Mouse (Mus musculus) stomach, embryonic 14.5 days (tissue): ENCODE measurements around the gene Sh3glb1. TPM values are rescaled to one million over a fixed set of nuclear protein-coding genes. Genes with fewer than 3 reads are reported as not detected.

Source experiments
- ATAC-seq: fragments of 200-750 bp; cut with Nextera tagmentation; 2 replicates; pipeline ENCODE4 v1.8.0; 2017; ENCODE audit warnings: low read depth, moderate TSS enrichment; ENCODE audit not compliant: insufficient number of reproducible peaks, insufficient read depth, low FRiP score
- H3K27ac ChIP-seq: fragments of 300-500 bp; sonication (generic); 2 replicates; pipeline ENCODE4 v1.5.1; 2014; ENCODE audit warnings: mild to moderate bottlenecking, low read length, moderate library complexity, mixed read lengths
- H3K27me3 ChIP-seq: fragments of 300-500 bp; sonication (generic); 2 replicates; pipeline ENCODE4 v1.6.1; 2014; ENCODE audit warnings: low read length, control low read depth, mixed read lengths; ENCODE audit not compliant: control insufficient read depth, insufficient read depth
- H3K36me3 ChIP-seq: fragments of 300-500 bp; sonication (generic); 2 replicates; pipeline ENCODE4 v1.6.1; 2014; ENCODE audit warnings: mild to moderate bottlenecking, control low read depth, low read length, moderate library complexity, mixed read lengths; ENCODE audit not compliant: control insufficient read depth, insufficient read depth
- H3K4me1 ChIP-seq: fragments of 300-500 bp; sonication (generic); 2 replicates; pipeline ENCODE4 v1.6.1; 2014; ENCODE audit warnings: low read length, control low read depth, mixed read lengths; ENCODE audit not compliant: control insufficient read depth, insufficient read depth
- H3K4me2 ChIP-seq: fragments of 300-500 bp; sonication (generic); replicated peaks from 2 replicates; pipeline ENCODE4 v1.6.1; 2014; ENCODE audit warnings: low read depth, low read length, control low read depth
- H3K4me3 ChIP-seq: fragments of 300-500 bp; sonication (generic); 2 replicates; pipeline ENCODE4 v1.5.1; 2014; ENCODE audit warnings: low read depth, low read length, control low read depth
- H3K9ac ChIP-seq: fragments of 300-500 bp; sonication (generic); replicated peaks from 2 replicates; pipeline ENCODE4 v1.6.1; 2014; ENCODE audit warnings: low read depth, mild to moderate bottlenecking, control low read depth, low read length, moderate library complexity, mixed read lengths
- H3K9me3 ChIP-seq: fragments of 300-500 bp; sonication (generic); 2 replicates; pipeline ENCODE4 v1.6.1; 2016; ENCODE audit warnings: low read depth, low read length, control low read depth; ENCODE audit not compliant: control insufficient read depth
- WGBS: fragments of 180-500 bp; shearing (Covaris S2); extraction: QIAGEN DNeasy Blood & Tissue Kit; methylation state at CpG from one replicate; pipeline ENCODE4 v1.1.7; 2014; 5-methylcytosine and 5-hydroxymethylcytosine counted together
- polyA plus RNA-seq: library from polyadenylated mRNA; unstranded; fragments of >200 nt; fragmentation: Nextera tagmentation; extraction: Ambion mirVana; gene quantifications from 2 replicates; pipeline ENCODE4 v1.2.1, GENCODE M21; 2014

Sh3glb1 gene
- polyA plus RNA-seq, 1 experiment from 2014 or later: 93.8 TPM

GRCm38 (mm10) chr3:144689236-144689635 lies 30.9 kb downstream of the Sh3glb1 start:
- Histone ChIP-seq H3K4me2 (no peak overlapping the region), H3K27ac (no peak overlapping the region), H3K4me3 (no peak overlapping the region), H3K9me3 (no peaks in the 10 kb centered on the region), H3K36me3 (peaks cover 15% of the 10 kb centered on the region; the same call in 1 of the 2 replicates), H3K27me3 (no peaks in the 10 kb centered on the region), H3K9ac (no peak overlapping the region), H3K4me1 (no peaks in the 10 kb centered on the region)
- ATAC-seq: peak; percentile 83
- 21% methylated on average over 11 of the region's 11 CpGs for WGBS

DNA sequence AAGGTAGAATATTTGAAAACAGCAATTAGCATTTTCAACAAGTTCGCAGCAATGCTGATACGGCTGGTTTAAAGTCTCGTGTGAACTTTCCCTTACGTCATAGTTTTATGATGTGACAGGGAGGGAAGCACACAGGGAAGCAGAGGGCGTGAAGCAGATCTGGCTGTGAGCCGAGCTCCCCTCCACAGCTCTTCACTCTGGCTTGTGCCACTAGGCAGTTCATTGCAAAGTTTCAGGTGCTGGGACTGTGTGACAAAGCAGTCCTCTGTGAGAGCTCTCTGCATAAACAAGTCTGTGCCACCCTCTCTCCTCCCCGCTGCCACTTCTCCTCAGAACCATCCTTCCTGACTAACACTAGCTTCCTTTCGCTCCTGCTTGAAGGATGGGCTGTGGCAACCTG lies 31.9 kb downstream of the Sh3glb1 start:
- Histone ChIP-seq H3K27ac (no peak overlapping the region), H3K4me3 (no peak overlapping the region), H3K27me3 (no peaks in the 10 kb centered on the region), H3K4me1 (no peaks in the 10 kb centered on the region), H3K9me3 (no peaks in the 10 kb centered on the region), H3K36me3 (peaks cover 8% of the 10 kb centered on the region; the same call in 1 of the 2 replicates), H3K4me2 (no peak overlapping the region), H3K9ac (no peak overlapping the region)
- 80% methylated on average over 8 of the region's 8 CpGs for WGBS
- ATAC-seq: no peak

DNA sequence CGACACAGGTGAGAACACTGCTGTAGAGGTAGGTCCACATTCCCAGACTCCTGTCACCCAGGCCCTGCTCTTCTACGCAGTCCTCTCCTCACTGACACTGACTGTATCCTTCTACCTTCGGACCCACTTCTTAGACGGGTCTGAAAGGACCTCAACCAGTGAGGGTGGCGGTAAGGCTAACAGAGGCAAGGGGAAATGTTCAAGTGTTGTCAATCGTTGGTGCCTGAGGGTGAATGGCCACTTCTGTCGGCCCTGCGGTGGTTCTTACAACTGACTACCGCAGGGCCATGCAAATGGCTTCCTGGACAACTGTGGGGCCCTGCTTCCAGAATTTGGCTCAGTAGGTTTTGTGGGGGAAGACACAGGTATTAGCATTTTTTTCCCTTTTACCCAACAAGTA lies 32.5 kb downstream of the Sh3glb1 start:
- H3K9me3 ChIP-seq: no peaks in the 10 kb centered on the region
- H3K27me3 ChIP-seq: no peaks in the 10 kb centered on the region
- no peak overlapping the region for H3K4me2 ChIP-seq
- H3K27ac ChIP-seq: no peak overlapping the region
- no peak overlapping the region for H3K9ac ChIP-seq
- no peaks in the 10 kb centered on the region for H3K4me1 ChIP-seq
- no peak overlapping the region for H3K4me3 ChIP-seq
- WGBS: 91% methylated on average over 9 of the region's 9 CpGs
- ATAC-seq: no peak
- H3K36me3 ChIP-seq: peaks cover 8% of the 10 kb centered on the region; the same call in 1 of the 2 replicates

DNA sequence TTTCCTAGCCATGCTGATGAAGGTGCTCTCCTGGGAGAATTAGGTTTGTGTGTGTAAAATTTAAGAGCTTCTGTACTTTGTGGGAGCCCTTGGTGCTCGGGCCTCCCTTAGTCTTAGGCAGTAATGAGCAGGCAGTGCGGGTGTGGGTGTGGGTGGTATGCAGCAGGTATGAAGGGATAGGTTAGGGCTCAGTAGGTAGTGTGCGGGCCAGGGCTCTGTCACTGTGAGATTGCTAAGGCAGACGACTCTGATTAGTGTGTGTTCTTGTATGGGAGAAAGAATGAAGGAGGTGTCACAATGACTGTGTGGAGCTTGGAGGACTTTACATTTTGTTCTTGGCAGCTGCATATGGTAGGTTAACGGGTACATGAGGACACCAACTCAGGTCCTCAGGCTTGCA lies 34.0 kb downstream of the Sh3glb1 start:
- no peak overlapping the region for H3K27ac ChIP-seq
- no peak overlapping the region for H3K4me2 ChIP-seq
- H3K9me3 ChIP-seq: no peaks in the 10 kb centered on the region
- no peaks in the 10 kb centered on the region for H3K27me3 ChIP-seq
- peaks cover 8% of the 10 kb centered on the region; the same call in 1 of the 2 replicates for H3K36me3 ChIP-seq
- no peak overlapping the region for H3K4me3 ChIP-seq
- no peak overlapping the region for H3K9ac ChIP-seq
- ATAC-seq: no peak
- WGBS: 86% methylated on average over 5 of the region's 5 CpGs
- H3K4me1 ChIP-seq: no peaks in the 10 kb centered on the region

DNA sequence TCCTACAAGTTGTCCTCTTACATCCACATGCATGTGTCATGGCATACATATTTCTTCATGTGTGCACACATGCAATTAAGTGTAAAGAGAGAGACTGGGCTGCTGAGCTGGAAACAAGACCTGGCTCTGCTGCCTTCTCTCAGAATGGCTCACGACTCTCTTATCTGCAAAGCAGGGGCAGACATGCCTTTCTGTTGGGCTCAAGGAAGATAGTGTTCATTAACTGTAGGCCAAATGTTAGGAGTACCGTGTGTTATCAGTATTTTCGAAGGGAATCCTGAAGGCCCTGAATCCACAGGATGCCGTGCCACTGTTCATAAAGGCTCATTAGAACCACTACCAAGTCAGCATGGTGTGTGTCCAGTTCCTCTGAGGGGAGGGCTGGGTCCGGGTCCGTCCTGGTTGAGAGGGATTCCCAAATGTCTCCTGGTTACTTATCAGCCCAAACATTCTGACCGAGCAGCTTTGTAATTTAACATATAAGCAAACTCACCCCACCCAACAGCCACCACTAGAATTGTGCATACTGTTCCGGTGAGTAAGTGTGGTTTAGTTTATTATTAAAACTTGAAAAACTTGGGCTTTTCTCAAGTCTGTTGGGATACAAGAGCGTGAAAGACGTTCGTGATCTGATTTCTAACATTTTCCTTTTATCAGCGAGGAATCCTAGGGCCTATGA lies 36.9 kb downstream of the Sh3glb1 start:
- no peak overlapping the region for H3K4me2 ChIP-seq
- WGBS: 81% methylated on average over 12 of the region's 12 CpGs
- H3K36me3 ChIP-seq: no peaks in the 10 kb centered on the region; the same call in 1 of the 2 replicates
- no peak overlapping the region for H3K4me3 ChIP-seq
- no peak overlapping the region for H3K9ac ChIP-seq
- ATAC-seq: no peak
- no peaks in the 10 kb centered on the region for H3K27me3 ChIP-seq
- no peaks in the 10 kb centered on the region for H3K4me1 ChIP-seq
- no peaks in the 10 kb centered on the region for H3K9me3 ChIP-seq
- H3K27ac ChIP-seq: no peak overlapping the region

GRCm38 (mm10) chr3:144681542-144681941 lies 38.6 kb downstream of the Sh3glb1 start:
- H3K27ac ChIP-seq: no peak overlapping the region
- no peak overlapping the region for H3K9ac ChIP-seq
- no peaks in the 10 kb centered on the region; the same call in 1 of the 2 replicates for H3K36me3 ChIP-seq
- H3K4me2 ChIP-seq: no peak overlapping the region
- no peak for ATAC-seq
- H3K9me3 ChIP-seq: no peaks in the 10 kb centered on the region
- H3K4me1 ChIP-seq: no peaks in the 10 kb centered on the region
- H3K4me3 ChIP-seq: no peak overlapping the region
- no peaks in the 10 kb centered on the region for H3K27me3 ChIP-seq
- 77% methylated on average over 5 of the region's 5 CpGs for WGBS

GRCm38 (mm10) chr3:144679701-144680159 lies 40.4 kb downstream of the Sh3glb1 start:
- H3K27me3 ChIP-seq: no peaks in the 10 kb centered on the region
- ATAC-seq: no peak
- H3K4me1 ChIP-seq: no peaks in the 10 kb centered on the region

GRCm38 (mm10) chr3:144679137-144679536 lies 41.0 kb downstream of the Sh3glb1 start:
- ATAC-seq: no peak
- no peaks in the 10 kb centered on the region for H3K36me3 ChIP-seq
- H3K4me2 ChIP-seq: no peak overlapping the region
- H3K9me3 ChIP-seq: no peaks in the 10 kb centered on the region
- H3K27me3 ChIP-seq: no peaks in the 10 kb centered on the region
- no peaks in the 10 kb centered on the region for H3K4me1 ChIP-seq
- no peak overlapping the region for H3K9ac ChIP-seq
- H3K4me3 ChIP-seq: no peak overlapping the region
- no peak overlapping the region for H3K27ac ChIP-seq
- WGBS: 44% methylated on average over 4 of the region's 4 CpGs

More at GRCm38 (mm10) chr3:144679701-144680159, 40.4 kb downstream of the Sh3glb1 start:
- H3K4me2 ChIP-seq: no peak overlapping the region
- no peak overlapping the region for H3K9ac ChIP-seq
- no peaks in the 10 kb centered on the region for H3K9me3 ChIP-seq
- H3K4me3 ChIP-seq: no peak overlapping the region
- WGBS: 84% methylated on average over 8 of the region's 8 CpGs
- H3K36me3 ChIP-seq: no peaks in the 10 kb centered on the region
- H3K27ac ChIP-seq: no peak overlapping the region

GRCm38 (mm10) chr3:144677751-144678150 lies 42.4 kb downstream of the Sh3glb1 start:
- H3K4me2 ChIP-seq: no peak overlapping the region
- 92% methylated on average over 6 of the region's 6 CpGs for WGBS

More at GRCm38 (mm10) chr3:144677751-144678150, 42.4 kb downstream of the Sh3glb1 start:
- ATAC-seq: no peak
- Histone ChIP-seq H3K36me3 (no peaks in the 10 kb centered on the region), H3K9me3 (no peaks in the 10 kb centered on the region), H3K4me3 (no peak overlapping the region), H3K27me3 (no peaks in the 10 kb centered on the region), H3K27ac (no peak overlapping the region), H3K4me1 (no peaks in the 10 kb centered on the region), H3K9ac (no peak overlapping the region)
